24 mouse cellular contexts compared by ENCODE assay signal in genomic region chr10:13905618-13906017, GRCm38 (mm10). TPM values are rescaled to one million over a fixed set of nuclear protein-coding genes. Genes with fewer than 3 reads are reported as not detected.
A peak's percentile ranks its signal among the peaks of the same experiment; 100 is the strongest.
DNase-seq lines count a peak whose midpoint lies in the region; TF ChIP-seq lines count a peak whose summit lies in the region.
"Had no signal": no experiment of that assay in that cellular context is flagged by ENCODE, and none has a peak within 500 bp of the region (broad histone marks: within the 10 kb centered on the region; RNA-seq: fewer than 3 reads in every experiment).

No protein-coding gene starts in this region.

- TF ChIP-seq POLR2A in heart, adult 2 months (IDR thresholded peaks at IDR 0.05; ENCODE audit: insufficient read depth, low read depth, low read length), result no peak

- no peak for TF ChIP-seq EP300 in heart, adult 2 months (IDR thresholded peaks at IDR 0.05; ENCODE audit: insufficient read depth, low read depth, low read length)

- no peak overlapping the region for H3K9ac ChIP-seq in heart, adult 2 months (ENCODE audit: low read depth, low read length)
- H3K9ac ChIP-seq: embryonic facial prominence, embryonic 12.5 days; embryonic facial prominence, embryonic 15.5 days; heart, embryonic 12.5 days; heart, embryonic 15.5 days; hindbrain, embryonic 13.5 days; intestine, embryonic 15.5 days had no signal

- no peaks in the 10 kb centered on the region for H3K79me2 ChIP-seq in heart, adult 2 months (replicated peaks; ENCODE audit: control insufficient read depth, insufficient read depth, low read length)

- no peak overlapping the region for H3K27ac ChIP-seq in heart, adult 2 months
- H3K27ac ChIP-seq: embryonic facial prominence, embryonic 12.5 days; embryonic facial prominence, embryonic 15.5 days; heart, embryonic 15.5 days; hindbrain, embryonic 10.5 days; hindbrain, embryonic 13.5 days; intestine, embryonic 15.5 days had no signal

- no peaks in the 10 kb centered on the region for H3K27me3 ChIP-seq in heart, adult 2 months (ENCODE audit: control insufficient read depth, insufficient read depth, low read length)
- H3K27me3 ChIP-seq: CH12.LX; embryonic facial prominence, embryonic 12.5 days; embryonic facial prominence, embryonic 15.5 days; heart, embryonic 12.5 days; heart, embryonic 15.5 days; hindbrain, embryonic 13.5 days; intestine, embryonic 15.5 days had no signal

- WGBS in heart, adult 2 months, result 86% methylated on average over 9 of the region's 9 CpGs

- H3K4me3 ChIP-seq in heart, adult 2 months, result no peak overlapping the region
- H3K4me3 ChIP-seq: embryonic facial prominence, embryonic 12.5 days; embryonic facial prominence, embryonic 15.5 days; heart, embryonic 12.5 days; heart, embryonic 15.5 days; hindbrain, embryonic 10.5 days; hindbrain, embryonic 13.5 days; intestine, embryonic 15.5 days had no signal

- TF ChIP-seq CTCF in heart, adult 2 months (IDR thresholded peaks at IDR 0.05), result no peak

- H3K36me3 ChIP-seq in heart, adult 2 months (ENCODE audit: control insufficient read depth, insufficient read depth, low read length), result no peaks in the 10 kb centered on the region
- H3K36me3 ChIP-seq: embryonic facial prominence, embryonic 12.5 days; embryonic facial prominence, embryonic 15.5 days; G1E; heart, embryonic 12.5 days; heart, embryonic 15.5 days; hindbrain, embryonic 10.5 days; hindbrain, embryonic 13.5 days; intestine, embryonic 15.5 days had no signal

- intact Hi-C loops in heart, adult 2 months (cut with DNase I), result no loop called here

- DNase-seq in cerebellum, adult 11-12 months, result peak; percentile 31
- DNase-seq in cerebellum, postnatal 4 days (ENCODE audit: low spot score in 2 of 2), result no peak
- DNase-seq in heart, adult 11 months, result peak; percentile 84
- no peak for DNase-seq in heart, adult 2 months
- peak; percentile 40 for DNase-seq in cerebellum, adult 8-10 months
- peak; percentile 10 to 45 for DNase-seq in cerebellum, postnatal 14 days
- DNase-seq in left cerebral cortex, adult 9 months (ENCODE audit: low spot score in 2 of 2), result no peak
- DNase-seq: adrenal gland, postnatal 10 days; adrenal gland, postnatal 36 days; B cell, adult 2 months; gastrocnemius, postnatal 10 days; gastrocnemius, postnatal 36 days; heart, postnatal 10 days; heart, postnatal 36 days; kidney, adult 18-20 months had no signal

- no peaks in the 10 kb centered on the region for H3K4me1 ChIP-seq in heart, adult 2 months (ENCODE audit: control insufficient read depth, insufficient read depth, low read length)
- H3K4me1 ChIP-seq: embryonic facial prominence, embryonic 12.5 days; heart, embryonic 12.5 days; heart, embryonic 15.5 days; hindbrain, embryonic 10.5 days; hindbrain, embryonic 13.5 days had no signal

RNA-seq across cellular contexts. Expression of gene Aig1, which starts 36.8 kb away (rescaled TPM):
- total RNA-seq in heart, adult 2 months (2021), result 10 to 100 TPM; 54.5 to 62.8 TPM
- 71.0 and 120 TPM in 2 replicates for polyA plus RNA-seq in heart, adult 2 months (2012; rRNA removed)
- polyA plus RNA-seq: G1E had no signal

Comparison
In these comparisons a context has a peak if more than half of its experiments do, and no peak if none do; other contexts are left out.
1. DNase-seq: peak in cerebellum, adult 11-12 months (single experiment), heart, adult 11 months (single experiment), cerebellum, adult 8-10 months (single experiment) and cerebellum, postnatal 14 days (2 of 2); none in cerebellum, postnatal 4 days (0 of 2), heart, adult 2 months (0 of 2) and left cerebral cortex, adult 9 months (0 of 2).